Mouse (Mus musculus): ENCODE results near the gene Olfr330. TPM values are rescaled to one million over a fixed set of nuclear protein-coding genes. Genes with fewer than 3 reads are reported as not detected.
"Not testable (repeated sequence)": the region's sequence is repeated elsewhere in the genome, so short reads cannot be mapped to it uniquely, and the experiment has no call there.

Gene Olfr330
- polyA plus RNA-seq (2015; fragmentation: Nextera tagmentation; extraction: Ambion mirVana) = 0.54 TPM in 1 of 2 replicates, not detected in the other

- ATAC-seq (ENCODE audit: insufficient number of reproducible peaks, insufficient read depth, low FRiP score, low TSS enrichment, low read depth); H3K27ac ChIP-seq; H3K9ac ChIP-seq; H3K4me2 ChIP-seq; H3K36me3 ChIP-seq; H3K4me3 ChIP-seq; H3K27me3 ChIP-seq; H3K4me1 ChIP-seq; H3K9me3 ChIP-seq: not testable (repeated sequence)
Observed at GRCm38 (mm10) chr11:58534736-58535135, at the start of gene Olfr330. Gene Olfr330, minus strand, starts transcription at chr11:58534836.

GRCm38 (mm10) chr11:58578636-58579035 lies 44.0 kb upstream of the Olfr330 start:
- Histone ChIP-seq H3K4me1 (no peaks in the 10 kb centered on the region), H3K4me3 (no peak overlapping the region), H3K9me3 (no peaks in the 10 kb centered on the region), H3K27ac (no peak overlapping the region), H3K4me2 (no peak overlapping the region), H3K36me3 (no peaks in the 10 kb centered on the region), H3K27me3 (0 out of 2 replicates have a peak, but pooled peaks cover 6% of the 10 kb centered on the region), H3K9ac (no peak overlapping the region)
- 75% methylated on average over 8 of the region's 8 CpGs for WGBS
- no peak for ATAC-seq (ENCODE audit: insufficient number of reproducible peaks, insufficient read depth, low FRiP score, low TSS enrichment, low read depth)

GRCm38 (mm10) chr11:58577430-58577829 lies 42.8 kb upstream of the Olfr330 start, which contains the start of gene Olfr325:
Gene Olfr325, plus strand, starts transcription at chr11:58577730.
- H3K4me3 ChIP-seq = no peak within 1 kb of the TSS
- no peaks in the 10 kb centered on the region for H3K36me3 ChIP-seq
- WGBS = 84% methylated on average over 1 of the region's 1 CpGs
- H3K9ac ChIP-seq = no peak within 1 kb of the TSS
- 0 out of 2 replicates have a peak, but pooled peaks cover 6% of the 10 kb centered on the region for H3K27me3 ChIP-seq
- no peak within 1 kb of the TSS for H3K27ac ChIP-seq
- no peak within 1 kb of the TSS for H3K4me2 ChIP-seq
- H3K4me1 ChIP-seq = no peaks in the 10 kb centered on the region
- H3K9me3 ChIP-seq = no peaks in the 10 kb centered on the region
- ATAC-seq (ENCODE audit: insufficient number of reproducible peaks, insufficient read depth, low FRiP score, low TSS enrichment, low read depth) = no peak

- Histone ChIP-seq H3K36me3 (no peaks in the 10 kb centered on the region), H3K27ac (no peak within 1 kb of the TSS), H3K4me3 (no peak within 1 kb of the TSS), H3K27me3 (no peaks in the 10 kb centered on the region), H3K4me2 (no peak within 1 kb of the TSS), H3K9ac (no peak within 1 kb of the TSS), H3K4me1 (no peaks in the 10 kb centered on the region), H3K9me3 (no peaks in the 10 kb centered on the region)
- ATAC-seq (ENCODE audit: insufficient number of reproducible peaks, insufficient read depth, low FRiP score, low TSS enrichment, low read depth) = no peak
- 75% methylated on average over 5 of the region's 5 CpGs for WGBS
Observed at GRCm38 (mm10) chr11:58570405-58570804, 35.8 kb upstream of the Olfr330 start, which contains the start of gene Olfr224. Gene Olfr224, minus strand, starts transcription at chr11:58570553.

- no peak within 1 kb of the TSS for H3K4me2 ChIP-seq
- WGBS = 88% methylated on average over 1 of the region's 1 CpGs
- no peak within 1 kb of the TSS for H3K4me3 ChIP-seq
- H3K27me3 ChIP-seq = no peaks in the 10 kb centered on the region
- no peak within 1 kb of the TSS for H3K9ac ChIP-seq
- H3K36me3 ChIP-seq = no peaks in the 10 kb centered on the region
- H3K27ac ChIP-seq = no peak within 1 kb of the TSS
- H3K4me1 ChIP-seq = no peaks in the 10 kb centered on the region
- H3K9me3 ChIP-seq = no peaks in the 10 kb centered on the region
- ATAC-seq (ENCODE audit: insufficient number of reproducible peaks, insufficient read depth, low FRiP score, low TSS enrichment, low read depth) = no peak
Observed at GRCm38 (mm10) chr11:58555536-58555935, 20.9 kb upstream of the Olfr330 start, which contains the start of gene Olfr328. Gene Olfr328, minus strand, starts transcription at chr11:58555636.

DNA sequence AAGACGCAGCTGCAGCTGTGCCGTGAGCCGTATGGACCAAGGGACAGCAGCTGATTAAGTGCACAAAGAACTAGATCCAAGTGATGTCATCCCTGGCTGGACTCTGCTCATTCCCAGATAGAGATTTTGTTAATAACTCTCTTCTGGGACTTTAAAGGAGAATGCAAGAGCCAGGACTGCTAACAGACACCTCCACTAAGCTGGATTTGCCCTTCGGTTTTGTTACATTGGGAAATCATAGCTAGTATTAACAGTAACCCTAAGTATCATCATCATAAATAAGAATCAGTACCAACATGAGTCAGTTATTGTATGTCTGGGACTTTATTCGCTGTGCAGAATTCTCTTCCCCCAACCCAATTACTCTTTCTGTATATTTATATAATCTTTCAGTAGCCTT lies 11.7 kb upstream of the Olfr330 start, which contains the start of gene Olfr329-ps:
TSS of gene Olfr329-ps (minus strand) at position 101 of the 400 bp plus-strand sequence.
- Histone ChIP-seq H3K4me2 (no peak within 1 kb of the TSS), H3K4me1 (no peaks in the 10 kb centered on the region), H3K9ac (no peak within 1 kb of the TSS), H3K9me3 (no peaks in the 10 kb centered on the region), H3K27me3 (no peaks in the 10 kb centered on the region), H3K36me3 (no peaks in the 10 kb centered on the region), H3K4me3 (no peak within 1 kb of the TSS), H3K27ac (no peak within 1 kb of the TSS)
- ATAC-seq (ENCODE audit: insufficient number of reproducible peaks, insufficient read depth, low FRiP score, low TSS enrichment, low read depth) = no peak
- WGBS = 83% methylated on average over 5 of the region's 5 CpGs

DNA sequence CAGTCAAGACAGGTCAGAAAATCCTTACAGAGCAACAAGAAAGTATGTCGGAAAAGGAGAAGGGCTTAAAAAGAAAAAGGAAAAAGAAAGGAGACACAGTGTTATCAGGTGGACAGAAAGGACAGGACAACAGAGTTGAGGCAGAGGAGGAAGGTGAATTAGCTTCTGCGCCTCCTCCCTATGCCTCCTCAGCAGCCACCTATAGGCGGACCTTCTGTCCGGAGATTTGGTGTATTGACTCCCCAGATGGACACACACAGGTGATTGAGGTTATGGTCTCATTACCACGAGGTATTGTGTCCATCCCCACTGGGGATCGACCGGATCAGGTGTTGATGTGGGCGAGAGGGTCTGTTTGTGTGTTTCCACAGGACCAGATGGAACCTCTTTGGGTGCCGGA lies 14.9 kb downstream of the Olfr330 start:
- H3K4me2 ChIP-seq; H3K4me3 ChIP-seq; H3K27me3 ChIP-seq; H3K4me1 ChIP-seq; H3K9me3 ChIP-seq; H3K27ac ChIP-seq; H3K36me3 ChIP-seq; H3K9ac ChIP-seq; ATAC-seq (ENCODE audit: insufficient number of reproducible peaks, insufficient read depth, low FRiP score, low TSS enrichment, low read depth): not testable (repeated sequence)
- WGBS = 92% methylated on average over 8 of the region's 9 CpGs

GRCm38 (mm10) chr11:58518916-58519315 lies 15.7 kb downstream of the Olfr330 start:
- H3K4me3 ChIP-seq; H3K27ac ChIP-seq; H3K36me3 ChIP-seq; H3K27me3 ChIP-seq; H3K9me3 ChIP-seq; H3K9ac ChIP-seq; H3K4me2 ChIP-seq; H3K4me1 ChIP-seq; ATAC-seq (ENCODE audit: insufficient number of reproducible peaks, insufficient read depth, low FRiP score, low TSS enrichment, low read depth): not testable (repeated sequence)
- 94% methylated on average over 18 of the region's 18 CpGs for WGBS

- 87% methylated on average over 19 of the region's 19 CpGs for WGBS
- H3K4me1 ChIP-seq; H3K27ac ChIP-seq; H3K4me3 ChIP-seq; H3K9me3 ChIP-seq; H3K27me3 ChIP-seq; H3K36me3 ChIP-seq; H3K9ac ChIP-seq; H3K4me2 ChIP-seq; ATAC-seq (ENCODE audit: insufficient number of reproducible peaks, insufficient read depth, low FRiP score, low TSS enrichment, low read depth): not testable (repeated sequence)
Observed at GRCm38 (mm10) chr11:58509058-58509457, 25.6 kb downstream of the Olfr330 start.

DNA sequence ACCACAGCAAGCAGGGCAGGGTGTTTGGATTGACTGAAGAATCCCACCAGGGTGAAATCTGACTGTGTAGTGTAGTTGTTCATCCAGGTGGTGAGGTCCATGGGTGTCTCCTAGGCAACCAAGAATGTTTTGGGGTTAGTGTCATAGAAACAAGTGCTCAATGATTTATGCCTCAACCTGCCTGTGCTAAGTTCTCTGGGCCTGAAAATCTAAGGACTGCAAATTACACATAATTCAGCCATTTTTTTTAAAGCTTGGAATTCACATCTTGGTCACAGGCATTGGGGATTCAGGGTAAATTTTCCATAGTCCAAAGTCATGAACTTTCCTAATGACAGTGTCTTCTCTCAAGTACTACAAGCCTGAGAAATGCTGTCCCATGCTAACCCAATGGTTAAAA lies 32.2 kb downstream of the Olfr330 start, which contains the start of gene Olfr331:
TSS of gene Olfr331 (minus strand) at position 101 of the 400 bp plus-strand sequence.
- H3K4me2 ChIP-seq; H3K27ac ChIP-seq; H3K4me1 ChIP-seq; H3K9ac ChIP-seq; H3K9me3 ChIP-seq; H3K36me3 ChIP-seq; H3K4me3 ChIP-seq; ATAC-seq (ENCODE audit: insufficient number of reproducible peaks, insufficient read depth, low FRiP score, low TSS enrichment, low read depth); H3K27me3 ChIP-seq: not testable (repeated sequence)

DNA sequence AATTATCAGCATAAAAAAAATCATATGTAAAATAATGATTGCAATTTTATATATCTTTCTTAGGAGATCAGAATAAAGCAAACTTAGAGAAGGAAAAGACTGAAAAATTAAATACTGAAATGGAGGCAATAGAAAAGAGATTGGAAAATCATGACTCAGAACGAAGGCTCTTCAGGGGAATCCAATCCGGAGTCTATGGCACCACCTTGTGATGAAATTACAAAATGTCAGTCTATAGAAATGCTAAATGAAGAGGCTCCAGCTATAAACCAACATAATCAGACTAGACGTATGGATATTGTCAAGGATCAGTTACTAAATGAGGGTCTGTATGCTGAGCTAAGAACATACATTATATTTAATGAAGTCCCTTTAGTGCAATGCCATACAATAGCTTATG lies 35.3 kb downstream of the Olfr330 start:
- Histone ChIP-seq H3K9me3 (no peaks in the 10 kb centered on the region), H3K27ac (no peak overlapping the region), H3K36me3 (no peaks in the 10 kb centered on the region), H3K4me2 (no peak overlapping the region), H3K4me1 (no peaks in the 10 kb centered on the region), H3K4me3 (no peak overlapping the region), H3K27me3 (no peaks in the 10 kb centered on the region), H3K9ac (no peak overlapping the region)
- ATAC-seq (ENCODE audit: insufficient number of reproducible peaks, insufficient read depth, low FRiP score, low TSS enrichment, low read depth) = no peak
- 50% methylated on average over 3 of the region's 3 CpGs for WGBS

DNA sequence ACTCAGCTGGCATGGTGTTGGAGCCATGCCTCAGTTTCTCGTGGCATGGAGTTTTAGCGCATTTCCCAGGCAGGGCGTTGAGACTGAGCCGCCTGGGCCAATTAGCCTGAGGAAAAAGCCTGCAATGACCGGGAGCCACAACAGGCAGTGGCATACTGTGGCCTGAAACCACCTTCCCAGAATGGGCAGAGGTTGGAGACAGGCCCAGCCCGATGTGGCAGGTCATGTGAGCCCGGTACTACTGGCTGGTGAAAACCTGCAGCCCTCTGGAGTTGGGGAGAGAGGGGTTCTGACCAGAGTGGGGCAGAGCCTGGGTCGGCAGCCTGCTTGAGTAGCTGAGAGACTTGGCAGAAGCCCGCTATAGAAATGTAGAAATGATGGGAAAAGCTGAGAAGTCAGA lies 35.9 kb downstream of the Olfr330 start:
- Histone ChIP-seq H3K4me2 (no peak overlapping the region), H3K4me3 (no peak overlapping the region), H3K9me3 (no peaks in the 10 kb centered on the region), H3K4me1 (no peaks in the 10 kb centered on the region), H3K36me3 (no peaks in the 10 kb centered on the region), H3K9ac (no peak overlapping the region), H3K27ac (no peak overlapping the region), H3K27me3 (no peaks in the 10 kb centered on the region)
- ATAC-seq (ENCODE audit: insufficient number of reproducible peaks, insufficient read depth, low FRiP score, low TSS enrichment, low read depth) = no peak
- WGBS = 82% methylated on average over 9 of the region's 9 CpGs
